Mouse (Mus musculus) lung, adult 2 months (tissue): ENCODE measurements at regions not wholly inside any gene's neighbourhood (a gene's known extent, or its start where the extent isn't known, plus 50 kb on each side); places are given as distances from the start of the nearest gene placed in this dataset.

Source experiments
- CTCF ChIP-seq: fragments of 200-500 bp; IDR thresholded peaks from 2 replicates; pipeline ENCODE4 v1.5.1; 2011; ENCODE audit warnings: mild to moderate bottlenecking, low read length, control low read depth; ENCODE audit not compliant: insufficient read depth
- POLR2A ChIP-seq: fragments of 200-500 bp; IDR thresholded peaks from 2 replicates; pipeline ENCODE4 v1.6.1; 2011; ENCODE audit warnings: low read depth, mild to moderate bottlenecking, control low read depth, low read length, borderline replicate concordance; ENCODE audit errors: extremely low read depth

DNA sequence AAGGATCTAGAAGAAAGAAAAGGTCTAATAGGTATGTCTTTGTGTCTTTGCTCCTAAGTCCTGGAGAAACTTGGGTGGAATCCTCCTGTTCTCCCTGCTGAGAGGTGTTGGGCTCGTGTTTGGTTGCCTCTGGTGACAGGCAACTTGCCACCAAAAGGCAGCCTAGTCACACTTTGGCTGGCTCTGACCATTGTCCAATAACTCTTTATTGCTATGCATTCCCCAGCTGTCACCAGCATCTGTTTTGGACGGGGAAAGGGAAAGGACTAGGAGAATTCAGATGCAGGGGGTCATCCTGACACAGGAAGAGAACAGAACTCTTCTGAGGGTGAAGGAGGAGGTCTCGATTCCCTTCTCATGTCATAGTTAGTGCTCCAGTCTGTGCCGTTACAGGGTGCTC, 220.9 kb downstream of the Zfp36l1 start:
- TF ChIP-seq POLR2A, result no peak
- TF ChIP-seq CTCF, result no peak
